Comparison of ENCODE assay signal across 8 mouse cellular contexts in the genomic region with DNA sequence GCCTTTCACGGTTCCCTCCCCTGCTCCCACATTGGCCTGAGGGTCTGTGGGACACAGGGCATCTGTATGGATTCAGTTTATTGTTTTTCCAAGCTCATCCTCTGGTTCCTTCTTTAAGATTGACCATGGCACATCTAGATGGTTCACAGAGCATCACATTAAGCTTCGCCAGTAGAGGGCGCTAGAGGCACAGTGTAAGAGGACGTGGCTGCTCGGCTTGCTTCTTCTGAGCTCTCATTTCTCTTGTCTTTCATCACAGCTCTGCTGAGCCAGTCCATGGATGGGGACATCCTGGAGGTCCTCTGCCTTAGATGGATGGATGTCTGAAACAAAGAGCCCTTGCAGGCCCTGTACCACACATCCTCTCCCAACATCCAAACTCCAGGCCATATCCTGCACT. TPM values are rescaled to one million over a fixed set of nuclear protein-coding genes. Genes with fewer than 3 reads are reported as not detected.
DNase-seq lines count a peak whose midpoint lies in the region; ATAC-seq lines count a peak whose summit lies in the region.

No protein-coding gene starts in this region.

- H3K4me1 ChIP-seq in hindbrain, embryonic 14.5 days (replicated peaks; ENCODE audit: control insufficient read depth, insufficient read depth, low read length), result no peaks in the 10 kb centered on the region

- ATAC-seq in hindbrain, embryonic 14.5 days (ENCODE audit: low FRiP score), result peak; percentile 60

- no peaks in the 10 kb centered on the region for H3K27me3 ChIP-seq in hindbrain, embryonic 14.5 days (ENCODE audit: control insufficient read depth, insufficient read depth, low read length)

- H3K4me2 ChIP-seq in hindbrain, embryonic 14.5 days (replicated peaks), result no peak overlapping the region

- peaks cover 5% of the 10 kb centered on the region; the same call in 1 of the 2 replicates for H3K36me3 ChIP-seq in hindbrain, embryonic 14.5 days (replicated peaks; ENCODE audit: control insufficient read depth, insufficient read depth)

- H3K27ac ChIP-seq in hindbrain, embryonic 14.5 days, result peak overlapping the region; percentile 7; the same call in 1 of the 2 replicates

- H3K9me3 ChIP-seq in hindbrain, embryonic 14.5 days (ENCODE audit: control insufficient read depth, low read length), result no peaks in the 10 kb centered on the region

- 3% methylated on average over 5 of the region's 5 CpGs for WGBS in hindbrain, embryonic 14.5 days

- no peak overlapping the region for H3K4me3 ChIP-seq in hindbrain, embryonic 14.5 days (replicated peaks; ENCODE audit: low read length)

- DNase-seq in Muller cell, postnatal 12 days (ENCODE audit: inconsistent ontology term), result peak; percentile 75
- DNase-seq in cerebellum, adult 9-11 months, result peak; percentile 83
- DNase-seq in frontal cortex, postnatal 10 days (ENCODE audit: low spot score in 2 of 2), result peak; percentile 70 to 77
- DNase-seq in hindbrain, embryonic 14.5 days (ENCODE audit: low spot score), result peak; percentile 95
- peak; percentile 78 to 93 for DNase-seq in layer of hippocampus, postnatal 25 days (ENCODE audit: extremely low spot score in 1 of 2, low spot score in 1 of 2)
- peak; percentile 95 for DNase-seq in lung, postnatal 36 days
- peak; percentile 87 for DNase-seq in right cerebral cortex, adult 18-20 months
- peak; percentile 51 for DNase-seq in urinary bladder, adult 2 months (ENCODE audit: low spot score)

- no peak overlapping the region for H3K9ac ChIP-seq in hindbrain, embryonic 14.5 days

RNA-seq across cellular contexts. Expression of gene Bcl7c, which starts 33.8 kb away (rescaled TPM):
- 50.2 and 57.4 TPM in 2 replicates for polyA plus RNA-seq in hindbrain, embryonic 14.5 days (2014; fragmentation: Nextera tagmentation; extraction: Ambion mirVana)
- total RNA-seq in layer of hippocampus, postnatal 25 days (2021), result 10 to 100 TPM; 24.0 to 25.7 TPM
- polyA plus RNA-seq in urinary bladder, adult 2 months (2012; rRNA removed), result 26.0 and 30.3 TPM in 2 replicates

RNA-seq across cellular contexts. Expression of gene Ctf1, which starts 37.6 kb away (rescaled TPM):
- polyA plus RNA-seq in hindbrain, embryonic 14.5 days (2014; fragmentation: Nextera tagmentation; extraction: Ambion mirVana), result 3.1 and 4.2 TPM in 2 replicates
- total RNA-seq in layer of hippocampus, postnatal 25 days (2021), result 1 to 10 TPM; 2.4 TPM
- polyA plus RNA-seq in urinary bladder, adult 2 months (2012; rRNA removed), result 11.0 and 13.7 TPM in 2 replicates

RNA-seq across cellular contexts. Expression of gene Ctf2, which starts 57.0 kb away (rescaled TPM):
- 0.25 TPM in 1 of 2 replicates, not detected in the other for polyA plus RNA-seq in hindbrain, embryonic 14.5 days (2014; fragmentation: Nextera tagmentation; extraction: Ambion mirVana)
- not detected for total RNA-seq in layer of hippocampus, postnatal 25 days (2021)
- polyA plus RNA-seq in urinary bladder, adult 2 months (2012; rRNA removed), result not detected in 2 replicates

RNA-seq across cellular contexts. Expression of gene Zfp629, which starts 59.4 kb away (rescaled TPM):
- 22.2 and 22.9 TPM in 2 replicates for polyA plus RNA-seq in hindbrain, embryonic 14.5 days (2014; fragmentation: Nextera tagmentation; extraction: Ambion mirVana)
- 10 to 100 TPM; 21.3 to 23.3 TPM for total RNA-seq in layer of hippocampus, postnatal 25 days (2021)
- polyA plus RNA-seq in urinary bladder, adult 2 months (2012; rRNA removed), result 10.7 and 12.8 TPM in 2 replicates
